Mouse (Mus musculus): ENCODE results near the gene Slc38a4.

- TF ChIP-seq GATA1 (IDR thresholded peaks at IDR 0.05; ENCODE audit: borderline replicate concordance, low read length) (no peak), FLI1 (IDR thresholded peaks at IDR 0.05; ENCODE audit: low read length) (no peak)
These were observed 72.0 kb downstream of the Slc38a4 start for GRCm38 (mm10) chr15:96983581-96984330.
